Mouse (Mus musculus): Measurements from ENCODE around the gene Gdi2.

GRCm38 (mm10) chr13:3532451-3532850, 5.4 kb upstream of the Gdi2 start:
- TF ChIP-seq CTCF (conservative IDR thresholded peaks at IDR 0.05; ENCODE audit: insufficient read depth, insufficient read length, low read depth, low read length) (no peak), POLR2A (IDR thresholded peaks at IDR 0.05; ENCODE audit: low read depth, low read length) (no peak)

Measured in kidney, adult 2 months (tissue).